Mouse (Mus musculus) limb, embryonic 14.5 days (tissue): ENCODE results near the gene Gpr132. TPM values are rescaled to one million over a fixed set of nuclear protein-coding genes. Genes with fewer than 3 reads are reported as not detected.

Experiments
- ATAC-seq: fragments of 200-750 bp; cut with Nextera tagmentation; 2 replicates; pipeline ENCODE4 v1.8.0; 2017; ENCODE audit warnings: low read depth, moderate number of reproducible peaks, moderate TSS enrichment; ENCODE audit not compliant: low FRiP score
- DNase-seq: peaks from one replicate; pipeline ENCODE4 v3.0.0-alpha.2; 2015; ENCODE audit warnings: low spot score
- H3K27ac ChIP-seq: fragments of 300-500 bp; sonication (generic); replicated peaks from 2 replicates; pipeline ENCODE4 v1.5.1; 2014; ENCODE audit warnings: low read depth, mild to moderate bottlenecking, low read length, moderate library complexity, mixed read lengths
- H3K27me3 ChIP-seq: fragments of 300-500 bp; sonication (generic); 2 replicates; pipeline ENCODE4 v1.6.1; 2014; ENCODE audit warnings: low read length, mixed read lengths; ENCODE audit not compliant: control insufficient read depth, insufficient read depth
- H3K36me3 ChIP-seq: fragments of 300-500 bp; sonication (generic); 2 replicates; pipeline ENCODE4 v1.6.1; 2014; ENCODE audit warnings: mild to moderate bottlenecking, low read length, moderate library complexity, mixed read lengths; ENCODE audit not compliant: control insufficient read depth, insufficient read depth
- H3K4me1 ChIP-seq: fragments of 300-500 bp; sonication (generic); 2 replicates; pipeline ENCODE4 v1.6.1; 2014; ENCODE audit warnings: antibody characterized with exemption, low read length, mixed read lengths; ENCODE audit not compliant: control insufficient read depth, insufficient read depth
- H3K4me2 ChIP-seq: fragments of 300-500 bp; sonication (generic); replicated peaks from 2 replicates; pipeline ENCODE4 v1.6.1; 2014; ENCODE audit warnings: low read depth, mild to moderate bottlenecking, low read length, moderate library complexity; ENCODE audit not compliant: severe bottlenecking
- H3K4me3 ChIP-seq: fragments of 300-500 bp; sonication (generic); replicated peaks from 2 replicates; pipeline ENCODE4 v1.5.1; 2014; ENCODE audit warnings: low read length
- H3K9ac ChIP-seq: fragments of 300-500 bp; sonication (generic); 2 replicates; pipeline ENCODE4 v1.6.1; 2014; ENCODE audit warnings: mild to moderate bottlenecking, low read depth, low read length, moderate library complexity; ENCODE audit not compliant: severe bottlenecking
- H3K9me3 ChIP-seq: fragments of 300-500 bp; sonication (generic); 2 replicates; pipeline ENCODE4 v1.6.1; 2016; ENCODE audit warnings: low read length; ENCODE audit not compliant: control insufficient read depth
- POLR2A ChIP-seq: fragments of 200-500 bp; IDR thresholded peaks from 2 replicates; pipeline ENCODE4 v1.8.0; 2012; ENCODE audit warnings: inconsistent platforms, mild to moderate bottlenecking, moderate library complexity, borderline replicate concordance; ENCODE audit not compliant: insufficient read depth, insufficient read length; ENCODE audit errors: extremely low read depth
- WGBS: fragments of 180-500 bp; shearing (Covaris S2); extraction: QIAGEN DNeasy Blood & Tissue Kit; methylation state at CpG from one replicate; pipeline ENCODE4 v1.1.7; 2014; 5-methylcytosine and 5-hydroxymethylcytosine counted together
- polyA plus RNA-seq, 2 experiments: library from polyadenylated mRNA; depleted of rRNA in 1 of 2; stranded (reverse) in 1 of 2; unstranded in 1 of 2; fragments of >200 nt; fragmentation: Nextera tagmentation in 1 of 2; extraction: Ambion mirVana in 1 of 2; gene quantifications; 2 replicates each; pipeline versions ENCODE4 v1.2.1 to v1.2.3; 2012 to 2014

The Gpr132 gene
- polyA plus RNA-seq, 2 experiments, result 0.29 to 0.50 TPM

- Histone ChIP-seq H3K9me3 (no peaks in the 10 kb centered on the region), H3K9ac (no peak overlapping the region), H3K27ac (no peak overlapping the region), H3K4me2 (no peak overlapping the region), H3K27me3 (no peaks in the 10 kb centered on the region), H3K36me3 (no peaks in the 10 kb centered on the region), H3K4me3 (no peak overlapping the region), H3K4me1 (peaks cover 4% of the 10 kb centered on the region; the same call in 1 of the 2 replicates)
- DNase-seq, result no peak
- no peak for TF ChIP-seq POLR2A
- ATAC-seq, result no peak
- WGBS, result 69% methylated on average over 8 of the region's 8 CpGs
Measured at GRCm38 (mm10) chr12:112866467-112867080, 1.5 kb downstream of the Gpr132 start.

- no peaks in the 10 kb centered on the region for H3K27me3 ChIP-seq
- 83% methylated on average over 7 of the region's 7 CpGs for WGBS
- no peak for DNase-seq
- H3K27ac ChIP-seq, result no peak overlapping the region
- no peak overlapping the region for H3K9ac ChIP-seq
- no peaks in the 10 kb centered on the region for H3K9me3 ChIP-seq
- no peak overlapping the region for H3K4me2 ChIP-seq
- H3K4me1 ChIP-seq, result peaks cover 3% of the 10 kb centered on the region; the same call in 1 of the 2 replicates
- TF ChIP-seq POLR2A, result no peak
- H3K36me3 ChIP-seq, result no peaks in the 10 kb centered on the region
- H3K4me3 ChIP-seq, result no peak overlapping the region
- no peak for ATAC-seq
Measured at GRCm38 (mm10) chr12:112864804-112865203, 3.2 kb downstream of the Gpr132 start.

GRCm38 (mm10) chr12:112861911-112862321, 6.1 kb downstream of the Gpr132 start:
- Histone ChIP-seq H3K9ac (no peak overlapping the region), H3K9me3 (no peaks in the 10 kb centered on the region), H3K36me3 (no peaks in the 10 kb centered on the region), H3K4me1 (no peaks in the 10 kb centered on the region), H3K27me3 (no peaks in the 10 kb centered on the region), H3K4me2 (no peak overlapping the region), H3K4me3 (no peak overlapping the region), H3K27ac (no peak overlapping the region)
- ATAC-seq (no peak), DNase-seq (no peak)
- no peak for TF ChIP-seq POLR2A
- 64% methylated on average over 9 of the region's 9 CpGs for WGBS

GRCm38 (mm10) chr12:112860765-112861164, 7.3 kb downstream of the Gpr132 start:
- no peak overlapping the region for H3K4me2 ChIP-seq
- DNase-seq, result no peak
- H3K4me1 ChIP-seq, result no peaks in the 10 kb centered on the region
- TF ChIP-seq POLR2A, result no peak
- WGBS, result 62% methylated on average over 7 of the region's 7 CpGs
- H3K27me3 ChIP-seq, result no peaks in the 10 kb centered on the region
- no peak for ATAC-seq
- H3K36me3 ChIP-seq, result no peaks in the 10 kb centered on the region
- H3K27ac ChIP-seq, result no peak overlapping the region
- H3K4me3 ChIP-seq, result no peak overlapping the region
- no peak overlapping the region for H3K9ac ChIP-seq
- H3K9me3 ChIP-seq, result no peaks in the 10 kb centered on the region

GRCm38 (mm10) chr12:112859930-112860329, 8.1 kb downstream of the Gpr132 start:
- Histone ChIP-seq H3K9me3 (no peaks in the 10 kb centered on the region), H3K27me3 (no peaks in the 10 kb centered on the region), H3K4me2 (no peak overlapping the region), H3K4me1 (no peaks in the 10 kb centered on the region), H3K27ac (no peak overlapping the region), H3K36me3 (no peaks in the 10 kb centered on the region), H3K9ac (no peak overlapping the region), H3K4me3 (no peak overlapping the region)
- no peak for ATAC-seq
- WGBS, result 61% methylated on average over 8 of the region's 8 CpGs
- DNase-seq, result no peak
- no peak for TF ChIP-seq POLR2A
